Comparison of ENCODE assay signal across 1 mouse cellular context in the genomic region with DNA sequence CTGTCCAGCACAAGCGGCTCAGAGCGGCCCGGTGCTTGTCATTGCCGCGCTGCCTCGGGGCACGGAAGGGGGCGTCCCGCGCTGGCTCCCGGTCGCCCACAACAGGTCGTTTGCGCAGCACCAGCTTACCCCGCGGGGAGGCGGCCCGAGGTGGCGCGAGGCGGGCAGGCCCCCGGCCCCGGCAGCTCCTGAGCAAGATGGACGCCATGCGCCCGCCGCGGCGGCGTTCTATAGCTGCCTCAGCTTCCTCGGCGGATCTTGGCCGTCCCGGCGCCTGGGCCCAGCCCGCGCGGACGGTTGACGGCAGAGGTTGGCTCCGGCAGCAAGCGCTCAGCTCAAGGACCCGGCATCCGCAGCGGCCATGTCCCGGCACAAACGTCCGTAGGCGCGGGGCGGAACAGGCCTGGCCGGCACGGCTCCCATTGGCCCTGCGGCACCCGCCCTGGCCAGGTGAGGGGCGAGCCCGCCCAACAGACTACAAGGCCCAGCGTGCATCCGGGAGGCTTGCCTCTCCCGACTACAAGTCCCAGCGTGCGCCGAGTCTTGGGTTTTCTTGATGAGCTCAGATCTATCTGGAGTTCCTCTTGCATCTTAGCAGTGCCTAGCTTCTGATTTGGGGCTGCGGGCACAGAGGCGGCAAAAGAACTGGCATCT.
TF ChIP-seq lines count a peak whose summit lies in the region.

A gene (minus strand): TSS at position 473 of the 654 bp plus-strand sequence.

TF ChIP-seq in myocyte, 11 proteins besides CTCF, POLR2A, EP300 and RAD21 (continued from another document):
- TF ChIP-seq MYOG (IDR thresholded peaks at IDR 0.05; ENCODE audit: control insufficient read depth in 1 of 3, insufficient read depth in 1 of 3, insufficient read length in 2 of 3, low read depth in 2 of 3), result peak in 2 of 3 experiments; percentile 14 to 24
